Mouse (Mus musculus): Measurements from ENCODE around the gene Tns3.

- TF ChIP-seq CTCF (IDR thresholded peaks at IDR 0.05; ENCODE audit: borderline replicate concordance, insufficient read depth, low read depth, low read length) (no peak), POLR2A (IDR thresholded peaks at IDR 0.05; ENCODE audit: borderline replicate concordance, insufficient read depth, low read length) (no peak)
Observed at GRCm38 (mm10) chr11:8685195-8685594, 20.9 kb upstream of the Tns3 start.
